Mouse (Mus musculus) MEL (cell line): Measurements from ENCODE around the gene Hsdl2.

Experiments
- HCFC1 ChIP-seq: IDR thresholded peaks from 2 replicates; pipeline ENCODE4 v1.6.1; 2012; ENCODE audit warnings: low read depth, mild to moderate bottlenecking, inconsistent platforms, low read length, improper control_type of control experiment, moderate library complexity
- MYC ChIP-seq: IDR thresholded peaks from 2 replicates; pipeline ENCODE4 v1.6.1; 2011; ENCODE audit warnings: low read depth, mild to moderate bottlenecking, low read length, improper control_type of control experiment, moderate library complexity
- TAL1 ChIP-seq: IDR thresholded peaks from 2 replicates; pipeline ENCODE4 v1.6.1; 2012; ENCODE audit warnings: mild to moderate bottlenecking, inconsistent platforms, low read length, moderate library complexity, mixed read lengths
- TCF12 ChIP-seq: IDR thresholded peaks from 2 replicates; pipeline ENCODE4 v1.6.1; 2014; ENCODE audit warnings: low read depth, mild to moderate bottlenecking, inconsistent platforms, low read length, improper control_type of control experiment, moderate library complexity
- ZMIZ1 ChIP-seq: IDR thresholded peaks from 2 replicates; pipeline ENCODE4 v1.6.1; 2012; ENCODE audit warnings: low read depth, mild to moderate bottlenecking, inconsistent platforms, low read length, improper control_type of control experiment, moderate library complexity

DNA sequence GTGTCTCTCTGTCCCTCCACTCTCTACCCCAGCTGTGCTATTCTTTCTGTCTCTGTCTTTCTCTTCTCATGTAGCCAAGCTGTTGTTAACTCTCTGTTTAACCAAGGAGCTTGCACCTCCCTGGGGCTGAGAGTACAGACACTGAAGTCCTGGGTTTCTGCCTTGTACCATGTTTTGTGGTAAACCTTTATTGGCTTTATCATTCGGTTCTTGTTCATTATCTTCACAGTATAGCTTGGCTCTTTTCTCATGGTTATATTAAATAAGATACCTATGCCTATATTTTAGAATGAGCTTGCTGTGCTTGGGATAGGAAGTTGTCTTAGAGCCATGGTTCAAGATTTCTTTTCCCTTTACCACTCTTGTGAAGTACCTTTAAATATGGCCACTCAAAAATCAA is 53.2 kb downstream of the Hsdl2 start:
- TF ChIP-seq HCFC1 (no peak), TAL1 (no peak), MYC (no peak), TCF12 (peak; percentile 43; the same call in 1 of the 2 replicates), ZMIZ1 (no peak)
